Mouse (Mus musculus) C2C12 (cell line): ENCODE measurements at regions not wholly inside any gene's neighbourhood (a gene's known extent, or its start where the extent isn't known, plus 50 kb on each side); places are given as distances from the start of the nearest gene placed in this dataset.

Experiments used
- CEBPB ChIP-seq: IDR thresholded peaks from one replicate; pipeline ENCODE4 v1.6.1; 2011; ENCODE audit warnings: low read depth, mild to moderate bottlenecking, control low read depth, moderate library complexity
- CTCF ChIP-seq: IDR thresholded peaks from one replicate; pipeline ENCODE4 v1.5.1; 2011; ENCODE audit not compliant: control insufficient read depth, insufficient read depth, insufficient read length
- USF1 ChIP-seq: IDR thresholded peaks from one replicate; pipeline ENCODE4 v1.6.1; 2011; ENCODE audit warnings: low read depth, mild to moderate bottlenecking, control low read depth, moderate library complexity

GRCm38 (mm10) chr10:17387296-17387695, 335.7 kb upstream of the Cited2 start:
- TF ChIP-seq USF1, result no peak
- no peak for TF ChIP-seq CTCF
- no peak for TF ChIP-seq CEBPB
